Mouse (Mus musculus) right cerebral cortex, postnatal 25 days (tissue): ENCODE results near the gene Ddx51.

Experiments
- DNase-seq: peaks from one replicate; pipeline ENCODE4 v3.0.0; 2022

Gene Ddx51

DNA sequence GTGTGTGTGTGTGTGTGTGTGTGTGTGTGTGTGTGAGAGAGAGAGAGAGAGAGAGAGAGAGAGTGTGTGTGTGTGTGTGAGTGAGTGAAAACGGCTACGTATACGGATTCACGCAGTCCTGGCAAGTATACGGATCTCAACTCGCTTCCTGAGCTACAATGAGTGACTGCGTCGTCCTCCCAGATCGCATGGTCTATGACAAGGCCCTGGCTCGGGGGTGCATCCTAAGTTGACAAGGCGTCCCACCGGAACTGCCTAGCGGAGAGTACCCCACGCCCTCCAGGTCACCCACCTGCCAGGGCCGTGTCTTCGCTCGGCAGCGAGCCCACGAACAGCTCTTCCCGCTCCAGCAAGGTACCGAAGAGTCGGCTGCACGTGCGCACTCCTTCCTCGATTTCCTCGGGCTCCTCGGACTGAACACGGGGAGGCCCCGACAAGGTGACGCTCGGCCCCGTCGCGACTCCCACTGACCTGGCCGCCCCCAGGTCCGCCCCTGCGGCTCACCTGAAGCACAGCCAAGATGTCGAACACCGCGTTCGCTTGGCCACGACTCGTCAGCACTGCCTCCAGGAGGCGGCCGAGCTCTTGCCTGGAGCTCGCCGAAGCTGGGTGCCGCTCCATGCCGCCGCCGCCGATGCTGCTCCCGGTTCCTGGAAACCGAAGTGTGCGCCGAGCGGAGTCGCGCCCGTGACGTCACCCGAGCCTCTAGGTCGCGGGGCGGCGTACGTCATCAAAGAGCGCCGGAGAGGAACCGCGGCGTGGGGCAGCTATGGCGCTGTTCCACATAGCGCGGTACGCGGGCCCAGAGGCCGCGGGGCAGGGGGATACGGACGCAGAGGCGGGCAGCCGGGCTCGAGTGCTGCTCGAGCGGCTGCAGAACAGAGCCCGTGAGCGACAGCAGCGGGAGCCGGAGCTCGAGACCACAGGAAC is at the start of gene Ddx51, which contains the start of gene Noc4l:
Gene Ddx51 (plus strand): TSS at position 733 of the 930 bp plus-strand sequence.
Gene Noc4l (minus strand): TSS at position 699 of the 930 bp plus-strand sequence.
- peak; percentile 92 for DNase-seq

DNA sequence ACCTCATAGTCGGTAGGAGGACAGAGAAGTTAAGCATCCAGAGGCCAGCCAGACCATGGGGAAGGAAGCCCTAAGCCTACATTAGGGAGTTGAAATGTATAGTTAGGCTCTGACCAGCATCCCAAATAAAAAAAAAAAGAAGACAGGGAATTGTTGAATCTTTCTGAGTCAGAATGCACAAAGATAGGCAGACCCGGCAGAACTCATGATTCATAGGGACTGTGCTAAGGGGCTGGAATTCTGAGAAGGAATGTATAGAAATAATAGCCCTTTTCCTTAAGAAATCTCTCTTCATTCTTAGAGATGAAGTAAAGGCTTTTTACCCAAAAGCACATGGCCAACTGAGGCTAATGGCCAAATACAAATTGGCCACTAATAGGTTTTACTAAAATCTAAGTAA is 48.9 kb upstream of the Ddx51 start:
- DNase-seq: no peak

DNA sequence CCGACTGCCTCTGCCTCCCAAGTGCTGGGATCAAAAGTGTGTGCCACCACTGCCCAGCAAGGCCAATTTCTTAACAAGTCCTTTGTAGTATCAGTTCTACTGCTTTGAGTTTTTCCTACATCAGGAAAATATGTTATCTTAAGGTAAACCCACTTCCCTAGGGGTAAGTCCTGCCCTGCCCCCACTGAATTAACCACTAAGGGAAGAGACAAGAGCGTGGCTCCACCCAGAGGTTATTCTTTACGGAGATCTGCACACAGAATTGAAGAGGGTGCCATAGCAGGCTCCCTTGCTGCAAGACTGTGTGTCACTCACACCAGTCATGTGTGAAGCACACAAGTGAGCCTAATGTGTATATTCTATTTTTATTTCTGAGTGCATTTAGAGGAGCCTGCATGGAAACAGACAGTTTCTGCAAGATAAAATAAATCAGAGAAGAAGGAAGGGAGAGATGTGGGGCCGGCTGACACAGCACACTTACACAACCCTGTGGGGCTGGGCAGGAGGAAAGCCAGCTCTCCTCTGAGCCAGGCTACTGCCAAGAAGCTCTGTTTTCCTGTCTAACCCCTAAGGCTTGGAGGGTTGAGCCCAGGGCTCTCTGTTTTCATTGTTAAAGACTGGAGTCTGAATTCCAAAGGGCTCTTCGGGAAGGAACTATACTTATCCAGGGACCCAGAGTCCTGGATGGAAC is 47.6 kb upstream of the Ddx51 start:
- DNase-seq: no peak

DNA sequence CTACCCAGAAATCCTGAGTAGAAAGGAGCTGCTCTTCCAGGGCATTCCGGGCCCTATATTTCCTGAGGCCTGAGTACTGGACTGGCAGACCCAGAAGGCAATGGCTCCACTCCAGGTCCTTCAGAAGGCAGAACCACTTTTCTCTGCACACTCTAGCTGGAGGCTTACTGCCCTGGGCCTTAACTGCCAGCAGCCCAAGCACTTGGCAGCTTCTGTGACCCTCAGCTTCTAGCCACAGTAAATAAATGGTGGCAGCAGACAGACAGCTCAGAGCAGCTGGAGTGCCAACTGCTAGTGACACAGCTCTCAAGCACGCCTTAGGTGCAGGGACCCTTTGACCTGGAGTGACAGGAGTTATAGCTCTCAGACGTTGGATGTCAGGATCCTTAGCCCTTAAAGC is 45.5 kb upstream of the Ddx51 start:
- no peak for DNase-seq

DNA sequence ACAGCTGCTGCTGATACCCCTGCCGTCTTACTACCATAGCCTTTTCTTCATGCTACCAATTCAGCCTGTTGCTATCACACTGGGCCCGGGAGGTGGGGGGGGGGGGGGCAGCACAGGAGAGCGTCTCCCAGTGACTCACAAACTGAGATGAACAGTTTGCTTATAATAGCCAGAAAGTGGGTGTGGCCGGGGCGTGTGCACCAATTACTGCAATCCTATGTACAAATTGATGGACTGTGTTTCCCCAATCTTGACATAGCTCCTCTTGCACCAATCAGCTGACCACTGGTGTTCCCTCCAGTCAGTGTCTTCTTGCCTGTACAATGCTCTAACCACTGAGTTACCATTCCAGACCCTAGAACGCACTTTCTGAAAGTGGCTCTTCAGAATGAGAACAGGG is 44.9 kb upstream of the Ddx51 start:
- no peak for DNase-seq

DNA sequence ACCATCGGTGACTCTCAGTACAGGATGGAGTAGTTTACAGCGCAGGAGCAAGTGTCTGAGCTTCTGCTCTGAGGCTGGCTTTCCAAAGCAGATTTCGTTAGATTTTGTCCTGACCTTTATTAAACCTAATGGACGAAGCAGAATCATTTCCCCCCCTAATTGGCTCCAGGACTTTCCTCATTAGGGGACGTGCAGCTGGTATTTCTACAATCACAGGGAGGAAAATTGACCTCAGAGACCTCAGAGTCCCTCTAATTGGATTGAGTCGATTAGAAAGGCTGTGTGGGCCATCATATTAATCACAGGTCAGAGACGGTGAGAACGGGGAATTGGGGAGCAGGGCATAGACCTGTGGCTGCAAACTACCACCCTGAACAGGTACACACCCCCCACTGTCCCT is 44.3 kb upstream of the Ddx51 start:
- no peak for DNase-seq

DNA sequence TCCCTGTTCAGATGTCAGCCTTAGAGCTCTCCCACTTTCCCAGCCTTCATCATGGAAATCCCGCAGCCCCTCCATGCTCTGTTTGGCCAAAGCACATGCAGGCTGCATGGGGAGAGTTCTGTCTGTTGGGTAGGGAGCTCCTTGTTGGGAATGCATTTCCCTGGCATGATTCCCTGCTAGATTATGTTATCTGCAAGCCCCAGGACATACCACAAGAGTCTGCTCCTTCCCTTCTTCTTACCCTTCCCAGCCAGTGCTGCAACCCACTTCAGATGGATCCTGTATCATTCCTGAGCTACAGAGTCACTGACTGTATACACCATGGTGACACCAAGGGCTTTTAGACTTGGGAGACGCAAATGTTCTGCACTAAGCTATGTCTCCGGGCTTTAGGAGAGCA is 43.8 kb upstream of the Ddx51 start:
- DNase-seq: no peak

DNA sequence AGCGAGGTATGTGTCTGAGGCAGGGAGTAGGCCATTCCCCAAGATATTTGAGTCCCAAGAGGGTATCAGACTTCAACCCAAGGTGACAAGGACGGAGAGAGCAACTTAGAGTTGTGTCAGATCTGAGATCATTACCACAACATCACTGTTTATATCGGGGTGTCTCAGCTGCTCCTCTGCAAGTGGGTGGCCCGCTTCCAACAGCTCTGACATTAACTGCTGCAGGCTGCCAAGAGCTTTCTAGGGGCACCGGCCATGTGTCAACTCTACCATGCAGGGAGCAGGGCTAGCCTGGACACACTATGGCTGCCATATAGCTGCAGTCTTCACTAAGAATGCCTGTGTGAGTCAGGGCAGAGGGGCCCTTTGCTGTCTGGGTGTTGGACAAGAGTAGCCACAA is 43.4 kb upstream of the Ddx51 start:
- DNase-seq: no peak

DNA sequence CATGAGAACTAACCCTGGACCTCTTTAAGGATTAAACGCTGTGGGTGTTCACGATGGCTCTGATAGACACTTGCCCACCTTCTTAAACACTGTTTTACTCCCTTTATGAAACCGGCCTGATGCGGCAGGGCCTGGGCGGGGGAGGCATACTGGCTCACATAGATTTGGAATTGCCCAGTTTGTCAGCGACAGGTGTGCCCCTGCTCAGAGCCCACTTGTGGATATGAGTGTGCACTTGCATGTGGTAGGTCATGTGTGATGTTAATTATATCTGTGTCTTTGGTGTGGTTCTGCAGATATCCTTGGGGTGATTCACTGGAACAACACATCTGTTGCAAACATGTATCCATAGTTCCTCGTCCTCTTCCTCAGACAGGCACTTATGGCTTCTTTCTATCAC is 42.8 kb upstream of the Ddx51 start:
- no peak for DNase-seq

DNA sequence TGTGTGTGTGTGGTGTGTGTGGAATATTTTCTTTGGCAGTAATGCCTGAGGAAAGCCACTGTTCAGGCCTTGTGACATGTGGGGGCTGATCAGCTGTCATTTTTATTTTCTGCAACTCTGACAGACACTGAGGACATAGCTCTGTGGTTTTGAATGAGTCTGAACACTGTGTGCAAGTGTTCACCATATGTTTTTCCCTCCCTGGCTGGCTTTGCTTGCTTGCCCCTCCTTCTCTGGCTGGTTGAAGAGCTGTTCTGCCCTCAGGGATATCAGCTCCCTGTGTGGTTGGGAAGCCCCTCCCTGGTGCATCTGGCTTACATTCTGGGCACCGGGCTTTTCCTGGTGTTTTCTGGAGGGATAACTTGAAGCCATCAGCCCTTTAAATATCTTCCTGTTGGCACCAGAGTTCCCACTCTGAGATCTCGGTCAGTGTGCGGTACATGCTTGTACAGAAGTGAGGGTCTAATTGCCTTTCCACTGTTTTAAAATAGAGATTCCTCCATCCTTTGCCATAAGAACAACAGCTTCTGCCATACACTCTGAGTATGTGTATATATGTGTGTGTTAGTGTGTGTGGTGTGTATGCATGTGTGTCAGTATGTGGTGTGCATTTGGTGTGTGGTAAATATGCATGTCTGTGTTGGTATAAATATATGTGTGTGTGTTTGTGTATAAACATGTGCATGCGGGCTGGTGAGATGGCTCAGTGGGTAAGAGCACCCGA is 41.7 kb upstream of the Ddx51 start:
- DNase-seq: no peak

DNA sequence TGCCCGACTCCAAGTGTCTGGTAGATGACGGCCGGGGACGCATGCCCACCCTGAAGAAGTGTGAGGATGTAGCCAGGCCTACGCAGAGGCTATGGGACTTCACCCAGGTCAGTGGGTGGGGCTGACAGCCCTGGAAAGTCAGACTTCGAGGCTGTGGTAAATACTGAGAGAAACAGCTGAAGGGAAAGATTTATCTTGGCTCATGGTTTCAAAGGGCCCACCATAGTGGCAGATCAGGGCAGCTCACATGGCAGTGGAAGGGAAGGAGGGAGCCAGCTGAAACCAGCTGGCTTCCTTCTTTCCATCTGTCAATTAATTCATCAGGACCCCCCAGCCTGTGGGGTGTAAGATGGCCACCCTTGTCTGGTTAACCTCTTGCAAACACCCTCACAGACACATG is 34.0 kb upstream of the Ddx51 start:
- no peak for DNase-seq

DNA sequence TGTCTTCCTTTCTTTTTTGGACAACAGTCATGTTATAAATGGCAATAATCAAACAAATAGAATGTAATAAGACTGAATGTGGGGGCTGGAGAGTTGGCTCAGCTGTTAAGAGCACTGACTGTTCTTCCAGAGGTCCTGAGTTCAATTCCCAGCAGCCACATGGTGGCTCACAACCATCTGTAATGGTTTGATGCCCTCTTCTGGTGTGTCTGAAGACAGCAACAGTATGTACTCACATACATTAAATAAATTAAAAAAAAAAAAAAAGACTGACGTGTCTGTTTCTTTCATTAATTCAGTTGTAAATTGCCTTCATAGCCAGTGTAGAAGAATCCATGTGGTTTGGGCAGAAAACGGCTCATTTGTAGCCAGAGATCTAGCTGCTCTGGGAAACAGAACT is 28.9 kb upstream of the Ddx51 start:
- DNase-seq: no peak

DNA sequence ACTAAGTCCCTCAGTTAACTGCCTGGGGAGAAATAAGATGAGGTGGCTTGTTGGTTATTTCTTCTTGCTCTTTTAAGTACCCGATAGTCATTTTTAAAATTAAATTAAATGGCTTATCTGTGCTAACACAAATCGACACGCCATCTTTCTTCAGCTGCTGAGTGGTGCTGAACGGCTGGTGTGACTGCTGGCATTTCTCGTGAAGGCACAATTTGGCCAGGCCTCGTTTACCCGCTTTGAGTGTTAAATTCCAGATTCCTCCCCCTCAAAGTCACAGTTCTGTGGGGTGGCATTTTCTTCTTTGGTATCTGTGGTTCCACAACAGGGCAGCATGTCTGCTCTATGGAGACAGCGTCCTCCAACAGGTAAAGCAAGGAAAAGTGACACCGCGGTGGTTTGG is 25.9 kb upstream of the Ddx51 start:
- DNase-seq: no peak

DNA sequence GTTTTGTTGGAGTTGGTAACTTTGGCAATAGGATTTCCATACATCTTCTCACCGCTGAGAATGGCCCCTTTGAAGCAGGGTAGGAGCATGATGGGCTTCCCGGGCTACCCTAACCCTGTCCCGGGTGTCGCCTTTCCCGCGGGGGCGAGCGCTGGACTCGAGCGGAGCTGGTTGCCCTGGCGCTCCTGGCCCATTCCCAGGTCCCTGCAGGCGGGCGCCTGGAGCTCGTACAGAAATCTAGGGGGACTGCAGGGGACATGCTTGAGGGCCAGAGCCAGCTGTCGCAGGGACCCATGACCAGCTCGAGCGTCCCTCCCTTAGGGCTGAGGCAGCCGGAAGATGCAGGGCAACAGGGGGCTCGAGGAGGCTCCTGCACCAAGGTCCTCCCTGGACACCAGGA is 25.1 kb upstream of the Ddx51 start:
- no peak for DNase-seq

DNA sequence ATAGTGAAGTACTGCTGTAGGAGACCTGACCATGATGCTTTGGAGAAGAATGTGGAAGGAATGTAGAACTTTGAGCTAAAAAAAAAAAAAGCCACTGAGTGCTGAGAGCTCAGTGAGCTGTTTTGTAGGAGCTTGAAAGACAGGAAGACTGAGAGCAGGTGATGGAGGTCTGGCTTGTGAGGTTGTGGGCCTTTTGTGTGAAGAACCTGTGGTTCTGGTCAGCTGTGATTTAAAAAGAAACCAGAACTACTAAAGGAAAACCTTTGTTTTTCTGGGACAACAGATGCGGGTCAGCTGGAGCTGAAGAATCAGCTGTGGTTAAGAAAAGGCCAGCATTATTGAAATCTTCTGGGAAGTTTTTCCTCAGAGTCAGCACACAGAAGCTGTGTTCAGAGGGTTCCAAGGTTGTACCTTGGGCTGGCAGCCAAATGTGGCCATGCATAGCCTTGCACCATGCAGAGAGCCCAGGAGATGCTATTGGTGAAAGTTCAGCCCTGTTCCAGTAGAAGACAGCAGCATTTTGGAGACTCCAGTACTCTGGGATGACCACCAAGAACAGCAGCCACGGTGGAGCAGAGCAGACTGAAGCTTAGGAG is 23.6 kb upstream of the Ddx51 start:
- no peak for DNase-seq

DNA sequence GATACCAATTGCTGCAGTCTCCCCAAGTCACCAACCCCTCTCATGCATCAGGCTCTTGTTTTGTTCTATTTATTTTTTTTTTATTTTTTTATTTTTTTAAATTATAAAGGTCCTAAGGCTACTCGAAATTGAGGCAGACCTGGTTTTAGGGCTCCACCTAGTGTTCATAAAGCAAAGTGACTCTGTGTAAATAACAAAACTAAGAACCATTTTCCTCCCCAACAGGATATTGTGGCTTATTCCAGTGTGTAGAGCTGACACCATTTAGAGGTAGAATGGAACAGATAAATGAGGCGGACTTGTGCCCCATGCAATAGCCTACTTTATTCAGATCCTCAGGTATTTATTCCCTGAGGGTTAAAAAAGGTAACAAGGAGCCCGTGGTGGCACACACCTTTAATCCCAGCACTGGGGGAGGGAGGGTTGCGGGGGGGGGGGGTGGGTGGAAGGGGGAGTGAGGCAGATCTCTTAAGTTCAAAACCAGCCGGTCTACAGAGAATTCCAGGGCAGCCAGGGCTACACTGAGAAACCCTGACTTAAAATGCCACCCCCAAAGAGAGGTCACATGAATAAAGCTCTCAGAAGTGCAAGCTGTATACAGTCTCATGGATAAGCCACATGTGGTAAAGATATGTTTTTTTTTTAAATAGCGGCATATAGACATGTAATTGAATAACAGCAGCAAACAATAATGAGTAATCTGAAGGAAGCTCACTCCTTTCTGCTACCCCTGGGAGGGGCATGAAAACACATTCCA is 17.1 kb upstream of the Ddx51 start:
- no peak for DNase-seq

DNA sequence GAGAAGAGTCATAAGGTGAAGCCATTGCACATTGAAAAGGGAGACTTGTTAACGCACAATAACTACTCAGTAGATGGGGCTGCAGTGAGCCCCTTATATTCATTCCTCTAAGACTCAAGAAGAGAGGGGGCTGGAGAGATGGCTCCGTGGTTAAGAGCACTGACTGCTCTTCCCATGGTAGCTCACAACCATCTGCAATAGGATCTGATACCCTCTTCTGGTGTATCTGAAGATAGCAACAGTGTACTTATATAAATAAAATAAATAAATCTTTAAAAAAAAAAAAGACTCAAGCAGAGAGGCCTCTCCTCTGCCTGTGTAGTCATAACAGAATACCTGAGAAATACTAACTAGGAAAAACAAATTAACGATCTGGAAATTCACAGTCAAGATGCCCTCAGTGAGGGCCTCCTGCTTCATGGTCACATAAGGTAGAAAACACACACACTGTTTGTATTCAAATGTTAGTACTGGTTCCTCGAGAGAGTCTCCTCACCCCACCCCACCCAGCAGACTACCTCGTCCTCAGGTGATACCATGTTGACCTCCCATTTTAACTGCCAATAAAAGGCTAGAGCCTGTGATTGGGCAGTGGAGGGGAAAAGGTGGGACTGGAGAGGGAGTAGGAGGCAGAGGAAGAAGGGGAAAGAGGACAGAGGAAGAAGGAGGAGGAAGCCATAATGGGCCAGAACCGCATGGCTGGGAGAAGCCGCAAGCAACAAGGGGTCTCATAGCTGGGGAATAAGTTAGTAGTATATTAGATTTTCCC is 14.8 kb upstream of the Ddx51 start:
- no peak for DNase-seq

DNA sequence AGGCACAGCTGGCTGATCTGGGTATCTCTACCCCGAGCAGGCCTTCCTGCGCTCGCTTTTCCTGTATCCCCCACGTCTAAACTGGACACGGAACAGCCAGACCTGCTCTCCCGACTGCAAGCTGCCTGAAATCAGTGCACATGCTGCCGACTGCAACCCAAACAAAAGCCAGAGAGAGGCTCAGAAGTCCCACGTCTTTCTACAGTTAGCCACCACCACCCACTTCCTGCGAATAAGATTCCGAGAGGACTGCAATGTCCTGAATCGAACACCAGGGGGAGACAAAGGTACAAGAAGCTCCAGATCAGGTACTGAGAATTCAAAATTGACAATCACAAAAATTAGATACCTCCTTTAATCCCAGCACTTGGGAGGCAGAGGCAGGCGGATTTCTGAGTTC is 13.8 kb upstream of the Ddx51 start:
- peak; percentile 75 for DNase-seq

DNA sequence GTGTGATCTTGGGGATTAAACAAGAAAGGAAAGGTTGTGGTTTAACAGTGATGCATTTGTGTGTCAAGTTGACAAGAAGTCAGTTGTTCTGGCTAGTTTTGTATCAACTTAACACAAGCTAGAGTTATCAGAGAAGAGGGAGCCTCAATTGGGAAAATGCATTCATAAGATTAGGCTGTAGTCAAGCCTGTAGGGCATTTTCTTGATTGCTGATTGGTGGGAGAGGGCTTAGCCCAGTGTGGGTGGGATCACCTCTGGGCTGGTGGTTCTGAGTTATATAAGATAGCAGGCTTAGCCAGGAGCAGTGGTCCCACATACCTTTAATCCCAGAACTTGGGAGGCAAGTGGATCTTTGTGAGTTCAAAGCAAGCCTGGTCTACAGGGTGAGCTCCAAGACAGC is 6.9 kb upstream of the Ddx51 start:
- no peak for DNase-seq

DNA sequence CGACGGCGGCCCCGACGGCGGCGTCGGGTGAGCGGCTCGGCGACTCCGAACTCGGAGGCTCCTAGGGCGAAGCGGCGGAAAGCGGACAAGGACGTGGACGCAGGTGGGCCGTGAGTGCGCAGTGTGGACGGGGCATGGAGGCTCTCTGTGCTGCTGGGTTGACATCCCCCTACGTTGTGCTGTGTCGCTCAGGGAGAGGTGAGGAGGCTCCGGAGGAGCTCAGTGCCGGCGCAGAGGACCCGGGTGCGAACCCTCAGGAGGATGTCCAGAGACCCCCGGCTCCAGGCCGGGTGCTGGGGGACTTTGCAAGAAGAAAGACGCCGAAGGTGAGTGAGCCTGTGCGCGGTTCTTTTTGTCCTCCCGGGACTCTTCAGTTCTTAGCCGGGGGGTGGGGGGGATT is 435 bp downstream of the Ddx51 start:
- no peak for DNase-seq

DNA sequence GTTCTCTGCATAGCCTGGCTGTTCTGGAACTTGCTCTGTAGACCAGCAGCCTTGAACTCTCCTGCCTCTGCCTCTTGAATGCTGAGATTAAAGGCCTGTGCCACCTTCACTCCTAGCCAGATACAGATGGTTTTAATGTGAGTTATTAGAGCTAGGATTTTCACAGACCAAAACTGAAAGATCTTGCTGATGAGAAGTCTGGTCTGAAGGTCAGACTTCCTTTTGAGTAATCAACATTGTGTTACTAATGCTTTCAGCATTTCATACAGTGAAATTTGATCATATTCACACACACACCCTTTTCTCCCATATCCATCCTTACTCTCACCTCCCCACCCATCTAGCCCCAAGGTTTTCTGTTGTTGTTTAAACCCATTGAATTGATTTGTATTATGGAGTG is 6.4 kb downstream of the Ddx51 start:
- no peak for DNase-seq

DNA sequence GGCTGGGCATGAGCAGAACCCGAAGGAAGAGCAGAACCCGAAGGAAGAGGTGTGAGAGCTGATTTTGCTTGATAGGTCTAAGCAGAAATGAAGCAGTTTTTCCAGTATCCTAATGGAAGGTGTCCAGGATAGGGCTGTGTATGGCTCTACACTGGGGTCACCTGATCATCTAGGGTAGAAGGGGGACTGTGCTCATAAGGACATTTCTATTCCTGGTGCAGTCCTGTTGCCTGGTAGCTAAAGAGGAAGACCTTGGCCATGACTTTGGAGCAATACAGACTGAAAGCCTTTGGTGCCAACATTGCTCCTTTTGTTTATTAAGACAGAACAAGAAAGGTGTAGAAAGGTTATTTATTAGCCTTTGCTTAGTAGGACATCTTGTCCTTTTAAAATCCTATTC is 10.8 kb downstream of the Ddx51 start:
- DNase-seq: no peak
